Mouse (Mus musculus): ENCODE data around the gene Brinp3. TPM values are rescaled to one million over a fixed set of nuclear protein-coding genes. Genes with fewer than 3 reads are reported as not detected.

Brinp3 gene
- polyA plus RNA-seq (2012; fragmentation: generic; extraction: Trizol): 1 to 10 TPM in 1 of 2 experiments, under 1 TPM in 1; 0.01 to 1.1 TPM

DNA sequence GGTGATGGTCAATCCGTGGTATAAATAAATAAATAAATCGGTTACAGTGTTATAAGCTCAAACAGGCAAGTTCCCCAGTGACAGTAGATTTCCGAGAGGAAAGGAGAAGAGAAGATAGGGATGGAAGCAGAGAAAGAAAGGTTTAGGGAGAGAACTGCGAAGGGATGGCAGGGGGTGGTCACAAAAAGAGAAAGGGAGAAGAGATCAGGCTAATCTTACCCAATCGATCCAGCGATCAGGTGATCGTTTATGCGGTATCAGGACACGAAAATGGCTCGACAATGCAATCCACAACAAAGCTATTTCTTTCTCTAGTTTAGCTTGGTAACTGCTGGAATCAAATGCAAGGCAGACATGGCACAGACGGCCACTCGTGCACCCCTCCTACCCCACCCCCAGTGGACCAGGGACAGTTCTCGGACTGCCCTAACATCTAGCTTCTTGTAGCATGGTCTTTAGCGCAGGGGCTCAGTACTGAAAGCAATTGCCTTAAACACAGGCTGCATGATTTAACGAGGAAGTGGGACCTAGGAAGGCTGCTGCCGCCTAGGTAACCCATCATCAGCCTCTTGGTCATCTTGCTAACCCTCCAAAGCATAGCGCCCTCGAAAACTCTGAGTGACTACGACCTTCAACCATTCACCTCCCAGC is at the start of gene Brinp3:
Gene Brinp3 (plus strand): TSS at position 80 of the 651 bp plus-strand sequence.

